Mouse (Mus musculus): ENCODE results near the gene Inpp4b.

The Inpp4b gene

DNA sequence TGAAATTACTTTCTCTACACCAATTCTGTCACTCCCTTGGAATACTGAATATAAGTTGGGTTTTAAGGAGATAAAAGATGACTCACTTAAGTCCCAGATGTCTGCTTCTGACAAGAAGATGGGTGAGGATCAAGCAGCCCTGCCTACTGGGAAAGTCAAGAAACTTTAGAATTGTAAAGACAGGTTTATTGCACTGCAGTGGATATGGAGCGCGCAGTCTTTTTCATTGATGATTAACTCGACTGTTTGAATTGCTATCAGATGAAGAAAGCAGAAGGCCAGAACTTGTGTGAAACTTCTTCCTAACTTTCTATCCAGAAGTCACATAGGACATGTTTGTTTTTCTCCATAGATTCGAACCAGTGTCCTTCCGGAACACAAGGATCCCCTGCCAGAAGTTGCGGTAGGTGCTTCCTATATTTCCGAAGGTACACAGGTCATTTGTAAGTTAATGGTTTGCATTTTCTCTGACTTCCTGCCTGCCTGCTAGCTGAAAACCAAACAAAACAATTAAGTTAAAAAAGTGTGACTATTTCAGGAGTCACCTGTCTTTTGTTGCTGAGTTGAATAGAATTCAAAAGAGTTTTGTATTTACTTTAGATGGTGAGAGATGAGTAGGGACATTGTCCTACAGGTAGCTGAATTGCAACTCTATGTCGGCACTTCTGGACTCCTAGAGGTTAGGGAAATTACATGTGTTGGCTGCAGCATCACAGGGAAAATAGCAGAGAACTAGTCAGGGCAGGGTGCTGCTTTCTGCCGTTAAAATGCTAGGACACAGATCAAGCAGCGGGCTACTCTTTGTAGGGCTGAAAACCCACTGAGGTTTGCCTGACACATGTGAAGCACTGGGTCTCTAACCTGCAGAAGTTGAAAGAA, 502.0 kb downstream of the Inpp4b start:
- no peak for DNase-seq (ENCODE audit: low spot score)

DNA sequence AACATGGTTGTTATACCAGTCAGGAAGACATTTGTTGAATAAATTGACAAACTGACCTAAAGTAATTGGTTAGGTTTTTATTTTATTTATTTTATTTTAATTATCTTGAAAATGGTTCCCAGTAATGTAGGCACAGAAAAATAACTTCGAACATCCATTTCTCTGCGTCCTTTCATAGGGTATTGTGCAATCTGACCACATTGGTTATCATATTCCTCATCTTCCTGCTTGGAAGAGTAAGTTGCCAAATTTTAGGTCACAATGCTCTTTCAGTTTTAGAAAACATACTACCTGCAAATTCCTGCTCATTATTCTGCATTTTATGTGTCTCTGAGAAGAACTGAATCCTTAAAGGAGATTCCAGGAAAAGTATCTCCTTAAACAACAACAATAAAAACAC, 505.6 kb downstream of the Inpp4b start:
- no peak for DNase-seq (ENCODE audit: low spot score)

DNA sequence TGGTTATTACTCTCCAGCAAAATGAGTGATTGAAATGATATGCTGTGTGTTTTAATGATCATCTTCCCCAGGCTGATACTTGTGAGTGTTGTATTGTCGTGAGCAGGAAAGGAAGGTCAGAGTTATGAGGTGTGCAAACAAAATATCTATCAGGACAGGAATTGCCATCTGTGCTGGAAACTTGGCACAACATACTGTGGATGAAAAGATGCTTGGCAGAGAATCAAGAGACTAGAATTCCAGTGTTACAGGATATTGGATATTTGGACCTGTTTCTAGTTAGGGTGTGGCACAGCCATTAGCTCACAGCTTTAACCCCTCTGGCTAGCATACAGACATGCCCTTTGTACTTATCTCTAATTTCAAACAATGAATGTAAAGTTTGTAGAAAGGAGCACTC, 507.6 kb downstream of the Inpp4b start:
- no peak for DNase-seq (ENCODE audit: low spot score)

DNA sequence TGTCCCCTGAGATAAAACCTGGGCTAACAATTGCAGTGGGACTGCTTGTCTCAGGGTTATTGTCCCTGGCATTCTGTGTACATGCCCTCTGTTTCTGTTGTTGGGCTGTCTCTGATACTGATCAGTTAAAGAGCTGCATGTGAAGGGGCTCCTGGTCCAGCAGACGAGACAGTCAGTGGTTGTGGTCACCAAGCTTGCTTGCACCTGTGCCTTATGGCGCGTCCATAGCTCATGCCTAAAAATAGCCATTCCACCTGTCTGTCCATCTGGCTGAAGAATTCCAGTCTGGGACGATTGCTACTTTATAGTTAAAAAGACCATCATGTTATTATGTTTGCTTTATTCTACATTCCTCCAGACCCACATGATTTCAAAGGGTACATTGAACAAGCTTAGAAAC, 510.8 kb downstream of the Inpp4b start:
- no peak for DNase-seq (ENCODE audit: low spot score)

DNA sequence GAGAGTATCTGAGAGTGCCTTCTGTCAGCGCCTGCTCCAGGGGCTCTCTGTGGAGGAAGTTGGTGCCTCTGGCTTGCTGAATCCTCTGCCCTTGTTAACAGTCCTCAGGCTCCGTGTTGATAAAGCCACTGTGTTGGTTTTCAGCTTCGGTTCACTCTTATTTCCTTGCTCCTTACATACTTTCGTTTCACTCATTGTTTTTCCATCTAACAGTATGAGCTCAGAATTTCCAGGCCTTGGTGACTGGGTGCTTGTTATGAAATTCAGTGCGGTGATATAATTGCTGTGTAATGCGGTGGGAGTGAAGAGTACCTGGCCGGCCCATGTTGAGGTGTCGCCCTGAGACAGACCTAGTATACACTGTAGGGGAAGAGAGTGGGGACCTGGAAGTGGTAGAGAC, 512.2 kb downstream of the Inpp4b start:
- DNase-seq (ENCODE audit: low spot score): no peak

DNA sequence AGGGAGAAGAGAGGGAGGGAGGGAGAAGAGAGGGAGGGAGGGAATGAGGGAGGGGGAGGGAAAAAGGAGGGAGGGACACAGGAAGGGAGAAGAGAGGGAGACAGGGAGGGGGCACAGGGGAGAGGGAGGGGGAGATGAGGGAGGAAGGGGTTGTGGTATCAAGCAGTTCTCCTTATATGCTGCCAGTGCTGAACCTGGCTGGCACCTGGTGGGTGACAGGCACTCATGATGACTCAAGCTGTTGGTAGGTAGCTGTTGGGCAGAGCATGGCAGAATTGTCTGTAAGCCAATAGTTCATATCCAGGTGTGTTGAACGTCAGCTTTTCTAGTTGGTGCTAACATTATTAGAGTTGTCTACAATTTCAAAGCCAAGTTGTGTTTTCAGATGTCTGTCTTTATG, 512.7 kb downstream of the Inpp4b start:
- no peak for DNase-seq (ENCODE audit: low spot score)

DNA sequence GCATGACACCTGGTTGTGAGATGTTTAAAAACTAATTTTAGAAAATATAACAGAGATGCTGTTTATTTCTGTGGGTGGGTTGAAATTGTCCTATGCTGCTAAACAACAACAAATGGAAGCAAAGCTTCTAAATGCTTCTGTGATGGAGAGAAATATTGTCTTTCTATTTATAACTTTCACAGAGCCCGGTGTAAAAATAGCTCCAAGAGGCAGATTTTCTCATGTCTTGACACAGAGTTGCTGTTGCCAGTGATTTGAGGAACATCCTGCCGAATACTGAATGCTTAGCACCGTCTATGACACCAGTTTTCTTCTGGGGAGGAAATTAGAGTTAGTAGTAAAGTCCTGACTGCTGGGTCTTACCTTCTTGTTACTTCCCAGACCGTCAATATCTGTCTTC, 513.8 kb downstream of the Inpp4b start:
- no peak for DNase-seq (ENCODE audit: low spot score)

DNA sequence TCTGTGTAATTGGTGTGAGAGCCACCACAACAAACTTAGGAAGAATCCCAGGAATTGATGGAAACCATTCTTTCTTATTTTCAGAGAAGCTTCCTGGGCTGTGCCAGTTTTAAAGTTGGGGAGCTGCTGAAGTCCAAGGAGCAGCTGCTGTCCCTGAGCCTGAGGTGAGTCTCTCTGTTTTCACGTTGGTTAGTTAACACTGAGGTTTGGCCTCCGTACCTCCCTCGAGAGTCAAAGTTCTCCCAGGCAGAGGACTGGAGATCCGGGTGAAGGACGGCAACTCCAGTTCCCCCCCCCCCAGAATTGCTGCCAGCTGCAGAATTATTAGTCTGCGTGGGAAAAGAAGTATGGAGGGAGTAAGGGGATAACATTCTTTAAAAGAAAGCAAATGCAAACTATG, 514.3 kb downstream of the Inpp4b start:
- DNase-seq (ENCODE audit: low spot score): no peak

DNA sequence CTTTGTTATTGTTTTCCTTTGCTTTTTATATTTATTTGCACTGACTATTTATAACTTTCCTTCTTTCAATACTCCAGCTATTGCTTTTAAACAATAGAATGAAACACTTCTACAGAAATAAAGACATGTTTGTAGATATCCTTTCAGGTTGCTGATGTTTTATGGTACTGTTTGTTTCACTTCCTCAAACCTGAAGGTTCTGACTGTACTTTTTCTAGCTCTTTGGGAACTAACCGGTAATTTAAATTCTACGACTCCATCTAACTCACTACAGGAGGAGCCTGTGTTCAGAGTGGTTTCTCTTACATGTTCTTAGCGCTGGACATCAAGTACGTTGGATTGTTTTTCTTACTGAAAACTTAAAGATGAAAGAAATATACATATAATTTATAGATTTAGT, 516.0 kb downstream of the Inpp4b start:
- no peak for DNase-seq (ENCODE audit: low spot score)

DNA sequence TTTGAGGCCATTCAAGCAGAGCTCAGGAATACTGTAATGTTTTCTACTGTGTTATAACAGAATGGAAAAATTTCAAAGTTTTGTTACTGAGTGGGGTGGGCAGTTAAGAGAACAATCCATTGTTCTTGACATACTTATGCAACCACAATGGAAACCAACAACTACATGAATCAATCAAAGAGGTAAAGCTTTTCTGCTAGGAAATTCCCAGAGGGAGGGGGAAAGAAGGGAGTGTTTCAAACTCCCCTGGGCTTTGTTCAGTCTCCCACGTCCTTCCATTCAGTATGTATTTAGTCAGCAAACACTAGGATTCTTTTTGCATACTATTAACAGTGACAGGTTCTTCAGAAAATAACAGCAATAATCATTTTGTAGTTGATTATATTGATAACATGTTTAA, 517.4 kb downstream of the Inpp4b start:
- DNase-seq (ENCODE audit: low spot score): no peak

DNA sequence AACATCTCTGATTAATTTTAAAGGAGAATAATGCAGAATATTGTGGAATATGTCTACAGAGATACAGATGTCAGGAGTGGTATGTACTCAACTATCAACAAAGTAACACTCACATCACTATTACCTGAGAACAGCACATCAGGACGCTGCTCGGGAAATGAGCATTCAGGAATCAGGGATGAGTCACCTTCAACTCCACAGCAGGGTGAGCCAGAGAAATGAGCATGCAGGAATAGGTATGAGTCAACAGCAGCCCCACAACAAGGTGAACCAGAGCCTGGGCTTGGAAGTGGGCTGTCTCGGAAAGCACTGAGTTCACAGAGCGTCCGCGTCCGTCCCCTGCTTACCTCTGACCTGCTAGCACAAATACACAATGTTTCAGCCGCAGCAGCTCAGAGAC, 519.0 kb downstream of the Inpp4b start:
- no peak for DNase-seq (ENCODE audit: low spot score)

DNA sequence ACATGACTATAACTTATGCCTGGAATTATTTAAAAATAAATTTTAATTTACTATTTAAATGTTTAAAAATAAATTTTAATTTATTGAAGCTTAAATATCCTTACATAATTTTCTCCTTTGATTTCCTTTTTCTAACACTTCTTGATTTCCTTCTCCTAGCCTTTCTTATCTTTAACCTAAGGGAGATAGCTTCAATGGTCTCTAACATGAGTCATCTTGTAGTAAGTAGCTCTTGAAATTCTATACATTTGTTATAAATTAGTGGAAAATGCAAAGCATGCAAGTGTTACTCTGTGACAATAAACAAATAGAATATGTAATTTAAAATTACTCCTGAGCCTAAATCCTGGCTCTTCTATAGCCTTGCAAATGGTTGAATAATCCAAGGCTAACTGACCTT, 520.4 kb downstream of the Inpp4b start:
- no peak for DNase-seq (ENCODE audit: low spot score)

DNA sequence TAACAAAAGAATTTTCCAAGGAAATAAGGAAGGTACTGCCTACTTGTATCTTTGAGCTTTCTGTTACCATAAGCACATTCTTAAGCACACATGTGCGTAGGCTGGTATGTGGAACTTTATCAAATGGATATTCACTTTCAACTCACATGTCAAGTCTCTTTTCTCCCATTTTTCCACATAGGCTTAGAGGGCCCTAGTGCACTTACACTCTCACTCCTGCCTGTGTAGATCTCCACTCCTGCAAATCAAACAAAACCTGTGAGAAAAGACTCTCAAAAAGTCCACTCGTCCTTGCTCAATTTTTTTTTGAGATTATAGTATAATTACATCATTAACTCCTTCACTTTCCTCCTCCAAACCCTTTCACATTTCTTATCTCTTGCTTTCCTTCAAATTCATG, 522.0 kb downstream of the Inpp4b start:
- DNase-seq (ENCODE audit: low spot score): no peak

DNA sequence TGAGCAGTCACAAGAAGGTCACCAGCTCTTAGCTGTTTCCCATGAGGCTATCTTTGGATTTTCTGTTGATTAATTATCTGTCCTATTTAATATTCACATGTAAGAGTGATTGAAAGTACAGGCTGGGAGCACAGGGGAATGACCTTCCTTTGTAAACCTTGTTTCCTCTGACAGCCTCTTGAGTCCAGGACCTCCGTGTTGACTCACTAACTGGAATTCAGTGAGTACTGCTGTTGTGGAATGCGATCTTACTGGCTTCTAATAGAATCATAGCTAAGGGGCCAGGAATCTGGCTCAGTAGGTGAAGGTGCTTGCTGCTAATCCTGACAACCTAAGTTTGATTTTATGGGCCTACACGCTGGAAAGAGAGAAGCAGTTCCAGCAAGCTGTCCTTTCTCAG, 523.3 kb downstream of the Inpp4b start:
- no peak for DNase-seq (ENCODE audit: low spot score)

DNA sequence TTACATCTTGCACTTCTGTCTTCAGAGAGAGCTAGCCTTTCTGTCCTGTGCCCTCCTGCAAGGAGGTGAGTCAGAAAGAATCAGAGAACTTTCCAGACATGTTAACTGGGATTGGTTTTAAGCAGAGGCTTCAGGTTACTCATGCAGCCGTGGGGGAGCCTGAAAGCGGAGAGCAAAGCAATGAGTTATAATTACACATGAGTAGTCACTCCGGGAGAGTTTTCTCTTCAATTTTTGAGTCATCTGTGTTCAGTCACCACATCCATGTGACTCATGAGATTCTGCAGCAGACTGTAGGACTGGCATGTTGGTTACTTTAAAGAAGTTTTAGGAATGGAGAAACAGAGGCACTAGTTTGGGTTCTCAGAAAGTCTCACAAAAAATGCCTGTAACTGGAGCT, 524.7 kb downstream of the Inpp4b start:
- no peak for DNase-seq (ENCODE audit: low spot score)

DNA sequence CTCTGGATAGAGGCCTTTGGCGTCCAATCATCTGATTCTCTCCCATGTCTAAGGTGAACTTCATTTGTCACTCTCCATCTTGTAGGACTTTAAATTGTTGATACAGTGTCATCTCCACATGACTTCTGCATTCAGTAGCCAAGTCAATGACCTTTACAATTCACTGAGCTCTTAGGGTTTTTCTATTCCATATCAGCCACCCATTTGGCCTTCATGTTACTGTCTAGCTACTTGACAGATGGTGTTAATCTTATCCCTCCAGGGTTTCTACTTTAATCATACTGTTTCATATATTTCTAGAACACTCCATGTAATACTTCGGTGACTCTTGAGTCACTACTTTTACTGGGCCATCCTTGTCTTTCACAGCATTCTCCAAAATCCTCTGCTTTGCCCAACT, 528.1 kb downstream of the Inpp4b start:
- DNase-seq (ENCODE audit: low spot score): no peak

DNA sequence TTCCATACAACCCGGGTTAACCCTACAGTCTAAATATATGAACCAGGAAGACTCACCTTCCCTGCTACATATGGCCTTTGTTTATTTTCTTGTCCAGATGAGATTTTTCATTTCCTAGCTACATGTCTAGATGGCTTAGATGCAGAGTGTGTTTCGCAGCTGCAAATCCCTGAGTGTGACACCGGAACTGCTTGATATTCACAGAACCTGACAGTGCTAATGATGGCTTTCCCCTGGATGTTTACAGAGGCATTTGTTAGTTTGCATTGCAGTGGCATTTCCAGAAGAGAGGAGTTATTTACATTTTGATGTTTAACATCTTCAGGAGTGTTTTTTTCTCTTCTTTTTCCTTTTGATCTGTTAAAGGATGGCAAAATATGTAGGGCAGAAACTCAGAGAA, 537.7 kb downstream of the Inpp4b start:
- DNase-seq (ENCODE audit: low spot score): no peak

DNA sequence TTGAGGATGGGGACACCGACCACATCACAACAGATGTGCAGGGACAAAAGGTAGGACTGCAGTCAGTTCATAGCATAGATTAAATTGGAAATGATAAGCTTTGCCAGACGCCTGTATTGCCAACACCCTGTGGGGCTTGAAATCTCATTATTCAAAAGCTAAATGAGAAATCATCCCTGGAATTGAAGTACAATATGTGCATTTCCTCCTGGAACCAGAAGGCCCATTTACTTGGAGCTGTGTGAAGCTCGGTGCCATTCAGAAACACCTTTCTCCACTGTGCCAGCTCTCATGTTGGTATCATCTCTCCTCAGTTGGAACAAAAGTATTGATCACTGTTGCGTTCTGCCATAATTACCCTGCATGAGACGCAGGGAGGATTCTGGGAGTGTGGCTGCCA, 541.8 kb downstream of the Inpp4b start:
- no peak for DNase-seq (ENCODE audit: low spot score)

DNA sequence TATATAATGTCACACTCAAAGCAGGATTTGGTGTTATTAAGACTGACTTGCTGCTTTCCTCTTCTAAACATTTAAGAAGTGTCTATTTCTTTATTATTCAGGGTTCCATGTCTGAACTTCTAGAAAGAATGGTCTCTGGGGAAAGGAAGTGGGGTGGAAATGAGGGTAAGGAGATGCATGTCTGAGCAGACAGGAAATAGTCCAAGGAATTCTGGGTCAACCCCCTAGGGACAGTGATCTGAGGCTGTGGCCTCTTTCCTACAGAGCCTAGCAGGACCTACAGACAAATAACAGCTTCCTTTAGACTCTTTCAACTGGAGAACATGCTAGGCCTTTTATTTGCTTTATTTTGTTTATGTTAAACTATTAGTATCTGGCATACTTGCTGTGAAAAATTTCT, 546.5 kb downstream of the Inpp4b start:
- DNase-seq (ENCODE audit: low spot score): no peak

DNA sequence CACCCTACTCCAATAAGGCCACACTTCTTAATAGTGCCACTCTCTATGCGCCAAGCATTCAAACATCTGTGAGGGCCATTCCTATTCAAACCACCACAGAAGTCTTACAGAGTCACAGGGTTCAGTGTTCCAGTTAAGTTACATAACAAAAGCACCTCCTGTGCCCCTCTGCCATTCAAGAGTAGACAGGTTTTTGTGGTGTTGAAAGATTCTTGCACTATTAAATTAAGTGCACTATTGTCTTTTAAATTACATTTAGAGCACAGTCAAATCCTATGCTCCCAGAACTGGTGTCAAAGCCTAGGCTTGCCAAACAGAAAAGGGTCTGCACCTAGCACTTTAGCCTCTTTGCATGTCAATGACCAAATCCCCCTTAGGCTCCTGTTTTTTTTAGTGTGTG, 550.9 kb downstream of the Inpp4b start:
- DNase-seq (ENCODE audit: low spot score): no peak

DNA sequence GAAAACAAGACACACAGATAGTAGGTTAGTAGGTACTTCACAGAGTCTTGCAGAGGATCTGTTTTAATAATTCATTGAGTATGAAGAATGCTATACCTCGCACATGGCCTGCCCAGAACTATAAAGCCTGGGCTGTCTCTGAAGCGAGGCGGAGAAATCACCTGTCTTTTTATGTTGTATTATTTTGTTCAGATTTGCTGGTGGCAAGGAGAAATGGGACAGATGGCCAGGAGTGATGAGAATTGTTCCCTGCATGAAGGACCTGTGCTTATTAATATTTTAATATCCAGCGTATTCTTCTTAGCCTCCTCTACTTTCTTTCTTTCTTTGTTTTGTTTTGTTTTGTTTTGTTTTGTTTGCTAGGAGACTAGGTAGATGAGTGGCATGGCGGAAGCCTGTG, 604.5 kb downstream of the Inpp4b start:
- no peak for DNase-seq (ENCODE audit: low spot score)

DNA sequence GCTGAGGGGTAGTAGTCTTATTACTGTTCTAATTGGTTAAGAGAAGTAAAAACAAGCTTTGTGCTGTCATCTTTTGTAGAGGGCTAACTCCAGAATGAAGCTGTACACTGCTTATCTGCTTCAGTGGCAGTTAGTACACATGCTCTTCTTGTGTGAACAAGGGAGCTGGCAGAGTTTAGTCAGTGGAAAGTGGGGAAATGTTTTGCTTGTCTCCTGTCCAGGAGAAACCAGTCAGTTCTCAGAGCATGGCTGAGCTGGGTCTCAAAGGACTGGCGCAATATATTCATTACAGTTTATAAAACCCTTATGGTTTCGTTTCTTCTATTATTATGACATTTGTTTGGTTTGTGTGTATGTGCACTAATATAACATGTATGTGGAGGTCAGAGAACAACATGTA, 610.7 kb downstream of the Inpp4b start:
- no peak for DNase-seq (ENCODE audit: low spot score)

DNA sequence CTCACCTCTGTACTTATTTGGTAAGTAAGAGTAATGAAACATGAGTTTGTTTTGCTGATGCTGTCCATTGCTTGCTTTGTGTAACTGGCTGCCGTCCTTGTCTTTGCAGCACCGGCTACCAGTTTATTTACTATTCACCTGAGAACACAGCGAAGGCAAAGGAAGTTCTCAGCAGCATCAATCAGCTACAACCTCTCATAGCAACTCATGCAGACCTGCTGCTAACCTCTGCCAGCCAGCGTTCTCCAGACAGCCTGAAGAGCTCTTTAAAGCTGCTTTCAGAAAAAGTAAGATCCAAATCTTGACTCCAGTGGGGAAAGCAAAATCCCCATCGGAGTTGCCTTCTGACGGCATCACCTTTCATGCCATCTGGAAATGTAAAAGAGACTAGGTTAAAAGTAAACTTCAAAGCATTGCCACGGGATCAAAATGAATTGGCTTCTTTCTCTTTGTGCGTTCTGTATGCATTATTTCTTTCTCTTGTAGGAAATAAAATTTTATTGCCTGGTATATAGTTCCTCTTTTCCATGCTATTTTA, 642.8 kb downstream of the Inpp4b start:
- no peak for DNase-seq (ENCODE audit: low spot score)

DNA sequence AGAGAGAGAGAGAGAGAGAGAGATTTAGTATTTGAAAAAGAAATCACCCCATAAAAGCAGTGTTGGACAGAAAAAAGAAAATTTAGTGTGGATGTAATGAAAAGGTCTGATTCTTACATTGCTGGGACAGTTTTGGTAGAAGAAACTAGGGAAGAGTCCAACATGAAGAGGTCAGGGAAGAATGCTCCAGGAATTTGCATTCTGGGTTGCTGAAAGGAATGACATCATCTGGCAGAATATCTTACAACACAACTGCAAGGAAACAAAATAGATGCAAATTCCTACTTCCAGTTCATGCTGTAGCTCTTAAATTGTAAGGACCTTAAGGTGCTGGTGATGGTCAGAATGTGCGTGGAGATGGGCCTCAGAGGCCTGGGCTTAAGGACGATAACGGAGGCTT, 650.6 kb downstream of the Inpp4b start:
- DNase-seq (ENCODE audit: low spot score): no peak
